Mouse (Mus musculus) layer of hippocampus, postnatal 36 days (tissue): ENCODE results near the gene Atp6v0c. TPM values are rescaled to one million over a fixed set of nuclear protein-coding genes. Genes with fewer than 3 reads are reported as not detected.

ENCODE experiments used
- DNase-seq, 2 experiments: peaks; one replicate each; pipeline ENCODE4 v3.0.0; 2022
- total RNA-seq, 2 experiments: library from RNA; stranded (reverse); gene quantifications; 2 replicates each; pipeline ENCODE4 v1.2.3; 2021

Atp6v0c gene
- total RNA-seq, 2 experiments from 2014 or later, result 1,151 to 1,277 TPM

GRCm38 (mm10) chr17:24197032-24197824, 27.7 kb upstream of the Atp6v0c start:
- no peak for DNase-seq

GRCm38 (mm10) chr17:24195349-24195748, 25.8 kb upstream of the Atp6v0c start:
- DNase-seq, result no peak

- DNase-seq, result no peak
Measured at GRCm38 (mm10) chr17:24193769-24194168, 24.3 kb upstream of the Atp6v0c start.

GRCm38 (mm10) chr17:24193268-24193667, 23.8 kb upstream of the Atp6v0c start:
- DNase-seq, result no peak

- no peak for DNase-seq
Measured at GRCm38 (mm10) chr17:24192848-24193247, 23.3 kb upstream of the Atp6v0c start.

- DNase-seq, result no peak
Measured at GRCm38 (mm10) chr17:24191481-24191880, 22.0 kb upstream of the Atp6v0c start.

GRCm38 (mm10) chr17:24190934-24191333, 21.4 kb upstream of the Atp6v0c start:
- no peak for DNase-seq

GRCm38 (mm10) chr17:24174259-24174658, 4.8 kb upstream of the Atp6v0c start:
- DNase-seq, result no peak

GRCm38 (mm10) chr17:24173423-24173822, 3.9 kb upstream of the Atp6v0c start:
- peak; percentile 51 to 60 for DNase-seq

GRCm38 (mm10) chr17:24171738-24172137, 2.2 kb upstream of the Atp6v0c start:
- no peak for DNase-seq

- no peak for DNase-seq
Measured at GRCm38 (mm10) chr17:24170729-24171128, 1.2 kb upstream of the Atp6v0c start.

GRCm38 (mm10) chr17:24170125-24170524, 623 bp upstream of the Atp6v0c start:
- no peak for DNase-seq

GRCm38 (mm10) chr17:24168590-24169277, 768 bp downstream of the Atp6v0c start:
- DNase-seq, result peak; percentile 66 to 71

- DNase-seq, result no peak
Measured at GRCm38 (mm10) chr17:24167891-24168505, 1.5 kb downstream of the Atp6v0c start.

GRCm38 (mm10) chr17:24167120-24167519, 2.4 kb downstream of the Atp6v0c start:
- DNase-seq, result no peak

GRCm38 (mm10) chr17:24164566-24165259, 4.8 kb downstream of the Atp6v0c start:
- peak in 1 of 2 experiments; percentile 18 for DNase-seq

- DNase-seq, result peak; percentile 95 to 97
Measured at GRCm38 (mm10) chr17:24163176-24163962, 6.1 kb downstream of the Atp6v0c start, which contains the start of gene Amdhd2. Amdhd2 (minus strand) TSS chr17:24163766.

- DNase-seq, result no peak
Measured at GRCm38 (mm10) chr17:24162584-24163175, 6.8 kb downstream of the Atp6v0c start.

- DNase-seq, result no peak
Measured at GRCm38 (mm10) chr17:24161466-24161865, 8.0 kb downstream of the Atp6v0c start.

GRCm38 (mm10) chr17:24157526-24157925, 12.0 kb downstream of the Atp6v0c start:
- no peak for DNase-seq

- no peak for DNase-seq
Measured at GRCm38 (mm10) chr17:24157121-24157520, 12.4 kb downstream of the Atp6v0c start.
